Mouse (Mus musculus): ENCODE results near the gene 2300003K06Rik. TPM values are rescaled to one million over a fixed set of nuclear protein-coding genes. Genes with fewer than 3 reads are reported as not detected.
"Not testable (repeated sequence)": the region's sequence is repeated elsewhere in the genome, so short reads cannot be mapped to it uniquely, and the experiment has no call there.

Gene 2300003K06Rik
- polyA plus RNA-seq, 1 experiment from 2014 or later: not detected

GRCm38 (mm10) chr11:99798832-99799231 is 39.0 kb downstream of the 2300003K06Rik start, which contains the start of gene Gm11569:
Gene Gm11569, minus strand, starts transcription at chr11:99798932.
- not testable (repeated sequence) for ATAC-seq (ENCODE audit: low FRiP score, low read depth); H3K9me3 ChIP-seq; H3K4me1 ChIP-seq (replicated peaks); H3K27ac ChIP-seq (replicated peaks); H3K27me3 ChIP-seq; H3K9ac ChIP-seq; H3K4me3 ChIP-seq; H3K36me3 ChIP-seq; H3K4me2 ChIP-seq
- no CpG with 5 or more reads among the region's 1 CpGs for WGBS

GRCm38 (mm10) chr11:99793367-99793766 is 44.5 kb downstream of the 2300003K06Rik start, which contains the start of gene Gm11596:
Gene Gm11596, minus strand, starts transcription at chr11:99793467.
- no peak within 1 kb of the TSS for H3K4me2 ChIP-seq
- no peak for ATAC-seq (ENCODE audit: low FRiP score, low read depth)
- H3K9me3 ChIP-seq: no peaks in the 10 kb centered on the region
- no peaks in the 10 kb centered on the region for H3K36me3 ChIP-seq
- H3K4me3 ChIP-seq: no peak within 1 kb of the TSS
- H3K4me1 ChIP-seq (replicated peaks): no peaks in the 10 kb centered on the region
- 86% methylated on average over 2 of the region's 2 CpGs for WGBS
- H3K27me3 ChIP-seq: no peaks in the 10 kb centered on the region
- no peak within 1 kb of the TSS for H3K9ac ChIP-seq
- H3K27ac ChIP-seq (replicated peaks): no peak within 1 kb of the TSS

Other genes starting within 250 kb of the 2300003K06Rik start
- not detected in 2 replicates for gene Krtap1-3, start 246.7 kb downstream of the 2300003K06Rik start, polyA plus RNA-seq (2015; fragmentation: Nextera tagmentation; extraction: Ambion mirVana)
- not detected in 2 replicates for gene Krtap9-3, start 240.0 kb downstream of the 2300003K06Rik start, polyA plus RNA-seq (2015; fragmentation: Nextera tagmentation; extraction: Ambion mirVana)
- gene Gm11938, start 234.8 kb downstream of the 2300003K06Rik start, polyA plus RNA-seq (2015; fragmentation: Nextera tagmentation; extraction: Ambion mirVana): not detected in 2 replicates
- not detected in 2 replicates for gene Gm11937, start 227.9 kb downstream of the 2300003K06Rik start, polyA plus RNA-seq (2015; fragmentation: Nextera tagmentation; extraction: Ambion mirVana)
- not detected in 2 replicates for gene Krtap2-4, start 223.2 kb downstream of the 2300003K06Rik start, polyA plus RNA-seq (2015; fragmentation: Nextera tagmentation; extraction: Ambion mirVana)
- not detected in 2 replicates for gene Gm11562, start 217.6 kb downstream of the 2300003K06Rik start, polyA plus RNA-seq (2015; fragmentation: Nextera tagmentation; extraction: Ambion mirVana)
- gene Krtap4-1, start 209.8 kb downstream of the 2300003K06Rik start, polyA plus RNA-seq (2015; fragmentation: Nextera tagmentation; extraction: Ambion mirVana): not detected in 2 replicates
- gene Krtap4-2, start 203.0 kb downstream of the 2300003K06Rik start, polyA plus RNA-seq (2015; fragmentation: Nextera tagmentation; extraction: Ambion mirVana): not detected in 2 replicates
- gene Krtap4-7, start 194.0 kb downstream of the 2300003K06Rik start, polyA plus RNA-seq (2015; fragmentation: Nextera tagmentation; extraction: Ambion mirVana): not detected in 2 replicates
- gene Gm11555, start 187.8 kb downstream of the 2300003K06Rik start, polyA plus RNA-seq (2015; fragmentation: Nextera tagmentation; extraction: Ambion mirVana): not detected in 2 replicates
- not detected in 2 replicates for gene Gm11563, start 179.1 kb downstream of the 2300003K06Rik start, polyA plus RNA-seq (2015; fragmentation: Nextera tagmentation; extraction: Ambion mirVana)
- not detected in 2 replicates for gene Krtap4-6, start 172.1 kb downstream of the 2300003K06Rik start, polyA plus RNA-seq (2015; fragmentation: Nextera tagmentation; extraction: Ambion mirVana)
- not detected in 2 replicates for gene Gm14190, start 147.3 kb downstream of the 2300003K06Rik start, polyA plus RNA-seq (2015; fragmentation: Nextera tagmentation; extraction: Ambion mirVana)
- not detected in 2 replicates for gene Gm14180, start 103.8 kb downstream of the 2300003K06Rik start, polyA plus RNA-seq (2015; fragmentation: Nextera tagmentation; extraction: Ambion mirVana)
- gene Gm11595, start 65.2 kb downstream of the 2300003K06Rik start, polyA plus RNA-seq (2015; fragmentation: Nextera tagmentation; extraction: Ambion mirVana): not detected in 2 replicates
- gene Krtap4-8, start 57.4 kb downstream of the 2300003K06Rik start, polyA plus RNA-seq (2015; fragmentation: Nextera tagmentation; extraction: Ambion mirVana): not detected in 2 replicates
- gene Krtap4-9, start 52.9 kb downstream of the 2300003K06Rik start, polyA plus RNA-seq (2015; fragmentation: Nextera tagmentation; extraction: Ambion mirVana): not detected in 2 replicates
- not detected in 2 replicates for gene Gm11596, start 44.6 kb downstream of the 2300003K06Rik start, polyA plus RNA-seq (2015; fragmentation: Nextera tagmentation; extraction: Ambion mirVana)
- gene Gm11569, start 39.1 kb downstream of the 2300003K06Rik start, polyA plus RNA-seq (2015; fragmentation: Nextera tagmentation; extraction: Ambion mirVana): not detected in 2 replicates
- gene Gm11554, start 33.6 kb downstream of the 2300003K06Rik start, polyA plus RNA-seq (2015; fragmentation: Nextera tagmentation; extraction: Ambion mirVana): not detected in 2 replicates
- not detected in 2 replicates for gene Krtap4-13, start 28.2 kb downstream of the 2300003K06Rik start, polyA plus RNA-seq (2015; fragmentation: Nextera tagmentation; extraction: Ambion mirVana)
- gene Gm11564, start 22.4 kb downstream of the 2300003K06Rik start, polyA plus RNA-seq (2015; fragmentation: Nextera tagmentation; extraction: Ambion mirVana): not detected in 2 replicates
- gene Krtap4-16, start 13.5 kb upstream of the 2300003K06Rik start, polyA plus RNA-seq (2015; fragmentation: Nextera tagmentation; extraction: Ambion mirVana): not detected in 2 replicates
- gene Gm11568, start 19.9 kb upstream of the 2300003K06Rik start, polyA plus RNA-seq (2015; fragmentation: Nextera tagmentation; extraction: Ambion mirVana): not detected in 2 replicates
- not detected in 2 replicates for gene Gm11559, start 26.4 kb upstream of the 2300003K06Rik start, polyA plus RNA-seq (2015; fragmentation: Nextera tagmentation; extraction: Ambion mirVana)
- gene Krtap9-1, start 35.3 kb upstream of the 2300003K06Rik start, polyA plus RNA-seq (2015; fragmentation: Nextera tagmentation; extraction: Ambion mirVana): not detected in 2 replicates
- not detected in 2 replicates for gene Gm11567, start 41.1 kb upstream of the 2300003K06Rik start, polyA plus RNA-seq (2015; fragmentation: Nextera tagmentation; extraction: Ambion mirVana)
- gene Krtap31-1, start 69.9 kb upstream of the 2300003K06Rik start, polyA plus RNA-seq (2015; fragmentation: Nextera tagmentation; extraction: Ambion mirVana): not detected in 2 replicates
- not detected in 2 replicates for gene Gm11565, start 76.7 kb upstream of the 2300003K06Rik start, polyA plus RNA-seq (2015; fragmentation: Nextera tagmentation; extraction: Ambion mirVana)
- not detected in 2 replicates for gene Krtap31-2, start 98.2 kb upstream of the 2300003K06Rik start, polyA plus RNA-seq (2015; fragmentation: Nextera tagmentation; extraction: Ambion mirVana)
- not detected in 2 replicates for gene Krtap9-5, start 110.4 kb upstream of the 2300003K06Rik start, polyA plus RNA-seq (2015; fragmentation: Nextera tagmentation; extraction: Ambion mirVana)
- not detected in 2 replicates for gene Krtap29-1, start 141.0 kb upstream of the 2300003K06Rik start, polyA plus RNA-seq (2015; fragmentation: Nextera tagmentation; extraction: Ambion mirVana)
- gene Krtap16-1, start 148.5 kb upstream of the 2300003K06Rik start, polyA plus RNA-seq (2015; fragmentation: Nextera tagmentation; extraction: Ambion mirVana): 0.10 TPM in 2 replicates
- 1.2 and 1.5 TPM in 2 replicates for gene Krtap17-1, start 155.9 kb upstream of the 2300003K06Rik start, polyA plus RNA-seq (2015; fragmentation: Nextera tagmentation; extraction: Ambion mirVana)
- not detected in 2 replicates for gene Krt33a, start 178.1 kb upstream of the 2300003K06Rik start, polyA plus RNA-seq (2015; fragmentation: Nextera tagmentation; extraction: Ambion mirVana)
- 0.13 TPM in 1 of 2 replicates, not detected in the other for gene Krt33b, start 191.8 kb upstream of the 2300003K06Rik start, polyA plus RNA-seq (2015; fragmentation: Nextera tagmentation; extraction: Ambion mirVana)
- gene Krt34, start 203.5 kb upstream of the 2300003K06Rik start, polyA plus RNA-seq (2015; fragmentation: Nextera tagmentation; extraction: Ambion mirVana): not detected in 2 replicates
- not detected in 2 replicates for gene Krt31, start 212.5 kb upstream of the 2300003K06Rik start, polyA plus RNA-seq (2015; fragmentation: Nextera tagmentation; extraction: Ambion mirVana)

Data from hindbrain, embryonic 15.5 days (tissue).